Mouse (Mus musculus) small intestine, adult 10 weeks (tissue): ENCODE data around the gene Elk1. TPM values are rescaled to one million over a fixed set of nuclear protein-coding genes. Genes with fewer than 3 reads are reported as not detected.

Experiments used
- polyA plus RNA-seq: library from polyadenylated mRNA; stranded (reverse); fragments of 350-450 nt; fragmentation: Illumina TruSeq; extraction: RNeasy Lipid Tissue Mini Kit (QIAGEN cat#74804); gene quantifications from one replicate; pipeline ENCODE4 v1.2.3, GENCODE M21; 2014; ENCODE audit warnings: low replicate concordance

Elk1 gene
- polyA plus RNA-seq, result 2.8 TPM

GRCm38 (mm10) chrX:20950191-20950880 lies at the start of gene Elk1:
TSS of gene Elk1 (minus strand) at chrX:20950608.

GRCm38 (mm10) chrX:20961477-20962378 lies 11.3 kb upstream of the Elk1 start, which contains the start of gene Uxt:
TSS of gene Uxt (minus strand) at chrX:20962017.

GRCm38 (mm10) chrX:20931364-20931763 lies 19.0 kb downstream of the Elk1 start, which contains the start of gene Cfp:
TSS of gene Cfp (minus strand) at chrX:20931555.

GRCm38 (mm10) chrX:20920844-20921364 lies 29.5 kb downstream of the Elk1 start, which contains the start of gene Syn1:
TSS of gene Syn1 (minus strand) at chrX:20921004.

Other genes with a start within 250 kb of the Elk1 start
- gene Usp11, start 246.7 kb downstream of the Elk1 start, polyA plus RNA-seq, result 1.6 TPM
- gene Araf, start 152.8 kb downstream of the Elk1 start, polyA plus RNA-seq, result 62.5 TPM
- gene Timp1, start 80.4 kb downstream of the Elk1 start, polyA plus RNA-seq, result not detected
- 1.5 TPM for gene Syn1, start 29.6 kb downstream of the Elk1 start, polyA plus RNA-seq
- 2.5 TPM for gene Cfp, start 19.1 kb downstream of the Elk1 start, polyA plus RNA-seq
- gene Uxt, start 11.4 kb upstream of the Elk1 start, polyA plus RNA-seq, result 17.9 TPM
- gene Zfp182, start 111.7 kb upstream of the Elk1 start, polyA plus RNA-seq, result 51.2 TPM
- not detected for gene Spaca5, start 117.8 kb upstream of the Elk1 start, polyA plus RNA-seq
- 0.74 TPM for gene Zfp300, start 138.9 kb upstream of the Elk1 start, polyA plus RNA-seq
- not detected for gene Ssxa1, start 165.2 kb upstream of the Elk1 start, polyA plus RNA-seq
- not detected for gene Gm21876, start 225.0 kb upstream of the Elk1 start, polyA plus RNA-seq